Mouse (Mus musculus): ENCODE measurements around the gene Neurl3. TPM values are rescaled to one million over a fixed set of nuclear protein-coding genes. Genes with fewer than 3 reads are reported as not detected.

The Neurl3 gene
- 1.7 and 4.9 TPM in 2 replicates for polyA plus RNA-seq (2015; fragmentation: Nextera tagmentation; extraction: Ambion mirVana)

DNA sequence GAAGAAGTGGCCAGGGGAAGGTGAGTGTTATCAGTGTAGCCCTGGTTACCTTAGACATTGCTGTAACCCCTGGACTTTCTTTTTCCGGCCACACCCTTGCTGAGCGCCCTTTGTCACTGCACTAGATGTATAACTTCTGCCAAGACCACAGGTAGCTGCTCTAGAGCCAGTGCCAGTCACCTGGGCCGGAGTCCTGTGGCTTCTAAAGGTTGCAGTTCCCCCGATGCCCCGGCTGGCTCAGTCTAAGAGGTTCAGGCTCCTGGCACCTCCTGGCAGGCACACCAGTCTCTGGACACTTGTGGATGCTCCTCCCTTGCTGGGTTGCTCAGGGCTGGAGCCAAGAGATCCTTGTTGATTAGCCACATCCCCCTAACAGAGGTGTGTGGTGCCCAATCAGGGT, at the start of gene Neurl3:
Gene Neurl3 (minus strand): TSS at position 225 of the 400 bp plus-strand sequence.

DNA sequence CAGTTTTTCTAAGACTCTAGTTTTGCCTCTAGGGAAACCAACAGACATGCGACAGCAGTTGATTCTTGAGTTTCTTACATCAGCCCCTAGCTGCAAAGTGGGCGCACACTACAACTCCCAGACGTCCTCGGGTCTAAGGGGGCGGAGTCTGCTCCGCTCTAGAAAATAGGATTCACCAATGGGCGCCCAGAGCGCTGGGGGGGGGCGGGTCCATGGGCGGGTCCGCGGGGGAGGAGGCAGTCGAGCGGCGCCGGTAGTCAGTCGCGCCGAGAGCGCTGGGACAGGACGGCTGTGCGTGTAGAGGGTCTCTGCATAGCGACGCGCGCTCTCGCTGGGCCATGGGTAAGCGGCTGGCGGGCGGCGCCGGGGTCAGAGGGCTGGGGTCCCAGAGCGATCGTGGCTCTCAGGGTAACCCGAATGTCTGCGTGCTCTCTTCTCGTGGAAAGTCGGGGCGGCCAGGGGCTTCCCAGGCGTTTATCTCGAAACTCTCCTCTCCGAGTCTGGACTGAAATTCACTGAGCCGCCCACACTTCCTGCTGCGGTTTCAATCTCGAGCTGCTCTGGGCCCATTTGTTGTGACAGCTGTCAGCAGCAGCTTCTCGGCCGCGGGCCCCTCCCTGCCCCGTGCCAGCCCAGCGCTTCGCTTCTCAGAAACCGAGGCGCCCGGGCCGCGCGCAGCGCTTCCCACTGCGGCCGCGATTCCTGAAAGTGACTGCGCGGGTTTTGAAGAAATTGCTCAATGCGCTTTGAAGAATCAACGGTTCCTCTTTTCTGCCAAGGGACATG, 33.2 kb upstream of the Neurl3 start, which contains the start of gene Arid5a:
Gene Arid5a (plus strand): TSS at position 239 of the 786 bp plus-strand sequence.

GRCm38 (mm10) chr1:36244058-36244827, 30.2 kb downstream of the Neurl3 start, which contains the start of gene Uggt1:
TSS of gene Uggt1 (minus strand) at chr1:36244720.

Other genes starting within 250 kb of the Neurl3 start
- gene Hs6st1, start 206.3 kb downstream of the Neurl3 start, polyA plus RNA-seq (2015; fragmentation: Nextera tagmentation; extraction: Ambion mirVana): 3.2 TPM in 2 replicates
- 20.2 and 24.4 TPM in 2 replicates for gene Uggt1, start 30.0 kb downstream of the Neurl3 start, polyA plus RNA-seq (2015; fragmentation: Nextera tagmentation; extraction: Ambion mirVana)
- gene Arid5a, start 33.1 kb upstream of the Neurl3 start, polyA plus RNA-seq (2015; fragmentation: Nextera tagmentation; extraction: Ambion mirVana): 6.0 and 6.2 TPM in 2 replicates
- gene Kansl3, start 94.5 kb upstream of the Neurl3 start, polyA plus RNA-seq (2015; fragmentation: Nextera tagmentation; extraction: Ambion mirVana): 20.0 and 21.5 TPM in 2 replicates
- 0.16 and 0.19 TPM in 2 replicates for gene Fer1l5, start 97.6 kb upstream of the Neurl3 start, polyA plus RNA-seq (2015; fragmentation: Nextera tagmentation; extraction: Ambion mirVana)
- gene Lman2l, start 170.6 kb upstream of the Neurl3 start, polyA plus RNA-seq (2015; fragmentation: Nextera tagmentation; extraction: Ambion mirVana): 15.5 and 15.9 TPM in 2 replicates
- gene Cnnm4, start 196.9 kb upstream of the Neurl3 start, polyA plus RNA-seq (2015; fragmentation: Nextera tagmentation; extraction: Ambion mirVana): 10.0 and 11.8 TPM in 2 replicates
- 1.2 and 1.3 TPM in 2 replicates for gene Cnnm3, start 237.2 kb upstream of the Neurl3 start, polyA plus RNA-seq (2015; fragmentation: Nextera tagmentation; extraction: Ambion mirVana)